Mouse (Mus musculus): ENCODE results near the gene Mical1.

Gene Mical1

GRCm38 (mm10) chr10:41520410-41520673 lies 44.2 kb downstream of the Mical1 start:
- no peak for DNase-seq (ENCODE audit: low spot score)

- no peak for DNase-seq (ENCODE audit: low spot score)
Measured at GRCm38 (mm10) chr10:41523386-41523785, 47.3 kb downstream of the Mical1 start.

GRCm38 (mm10) chr10:41525696-41526095 lies 49.6 kb downstream of the Mical1 start:
- DNase-seq (ENCODE audit: low spot score): no peak

GRCm38 (mm10) chr10:41529972-41530371 lies 53.9 kb downstream of the Mical1 start:
- no peak for DNase-seq (ENCODE audit: low spot score)

GRCm38 (mm10) chr10:41535991-41536390 lies 59.9 kb downstream of the Mical1 start:
- DNase-seq (ENCODE audit: low spot score): no peak

Measured in urinary bladder, postnatal 10 days (tissue).